Mouse (Mus musculus): ENCODE measurements around the gene Tbc1d5.

- TF ChIP-seq ZNF384 (IDR thresholded peaks at IDR 0.05; ENCODE audit: low read depth, low read length): no peak
- no peak for TF ChIP-seq MAFK (IDR thresholded peaks at IDR 0.05; ENCODE audit: insufficient read depth, low read depth, low read length)
- TF ChIP-seq HCFC1 (IDR thresholded peaks at IDR 0.05; ENCODE audit: borderline replicate concordance, insufficient read depth, low read length): no peak
- TF ChIP-seq CHD2 (IDR thresholded peaks at IDR 0.05; ENCODE audit: low read depth, low read length): no peak
- TF ChIP-seq ZC3H11A (IDR thresholded peaks at IDR 0.05; ENCODE audit: borderline replicate concordance, low read depth, low read length): no peak
These were observed 12.2 kb upstream of the Tbc1d5 start for GRCm38 (mm10) chr17:51191381-51191780.
